Comparison of ENCODE assay signal across 23 mouse cellular contexts in the genomic region with DNA sequence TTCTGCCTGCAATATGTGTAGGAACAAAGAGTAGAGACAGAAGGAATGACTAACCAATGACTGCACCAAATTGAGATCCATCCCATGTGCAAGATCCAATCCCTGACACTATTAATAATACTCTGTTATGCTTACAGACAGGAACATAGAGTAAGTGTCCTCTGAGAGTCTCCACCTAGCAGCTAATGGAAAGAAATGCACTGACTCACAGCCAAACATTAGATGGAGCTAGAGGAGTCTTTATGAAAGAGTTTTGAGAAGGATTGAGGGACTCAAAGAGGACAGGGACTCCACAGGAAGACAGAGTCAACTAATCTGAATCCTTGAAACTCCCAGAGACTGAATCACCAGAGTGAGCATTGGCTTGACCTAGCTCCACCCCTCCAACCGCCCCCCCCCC.
"Had no signal": no experiment of that assay in that cellular context is flagged by ENCODE, and none has a peak within 500 bp of the region (broad histone marks: within the 10 kb centered on the region; RNA-seq: fewer than 3 reads in every experiment).

No protein-coding gene starts in this region.

- H3K9ac ChIP-seq: heart, embryonic 13.5 days; heart, embryonic 15.5 days; hindbrain, embryonic 13.5 days; hindbrain, embryonic 15.5 days; limb, embryonic 13.5 days; limb, embryonic 15.5 days; liver, embryonic 12.5 days had no signal

- H3K4me2 ChIP-seq: heart, embryonic 11.5 days; heart, embryonic 13.5 days; heart, embryonic 15.5 days; hindbrain, embryonic 13.5 days; hindbrain, embryonic 15.5 days; limb, embryonic 13.5 days; limb, embryonic 15.5 days; liver, embryonic 12.5 days had no signal

- H3K4me3 ChIP-seq: heart, adult 2 months; heart, embryonic 13.5 days; heart, embryonic 15.5 days; hindbrain, embryonic 13.5 days; hindbrain, embryonic 15.5 days; limb, embryonic 13.5 days; limb, embryonic 15.5 days; liver, embryonic 12.5 days had no signal

- H3K27ac ChIP-seq: heart, adult 2 months; heart, embryonic 13.5 days; heart, embryonic 15.5 days; hindbrain, embryonic 13.5 days; hindbrain, embryonic 15.5 days; hindbrain, postnatal 0 days; limb, embryonic 13.5 days; limb, embryonic 15.5 days; liver, embryonic 12.5 days had no signal

- H3K4me1 ChIP-seq: heart, embryonic 13.5 days; heart, embryonic 15.5 days; hindbrain, embryonic 13.5 days; hindbrain, embryonic 15.5 days; limb, embryonic 13.5 days; limb, embryonic 15.5 days; liver, embryonic 12.5 days had no signal

- DNase-seq: gastrocnemius, postnatal 14 days; gastrocnemius, postnatal 36 days; heart, adult 11 months; heart, adult 2 months; heart, postnatal 14 days; heart, postnatal 36 days; kidney, adult 11 months; kidney, adult 2 months; kidney, adult 9 months; kidney, postnatal 14 days; kidney, postnatal 36 days; layer of hippocampus, postnatal 36 days; left cerebral cortex, postnatal 4 days had no signal

- H3K9me3 ChIP-seq: heart, embryonic 13.5 days; heart, embryonic 15.5 days; hindbrain, embryonic 13.5 days; hindbrain, embryonic 15.5 days; limb, embryonic 13.5 days; limb, embryonic 15.5 days; liver, embryonic 12.5 days had no signal

- H3K36me3 ChIP-seq: heart, embryonic 13.5 days; heart, embryonic 15.5 days; hindbrain, embryonic 13.5 days; hindbrain, embryonic 15.5 days; limb, embryonic 13.5 days; limb, embryonic 15.5 days; liver, embryonic 12.5 days had no signal

- ATAC-seq: hindbrain, postnatal 0 days; intestine, embryonic 16.5 days; liver, embryonic 12.5 days had no signal

- H3K27me3 ChIP-seq: heart, embryonic 13.5 days; heart, embryonic 15.5 days; hindbrain, embryonic 13.5 days; hindbrain, embryonic 15.5 days; limb, embryonic 13.5 days; limb, embryonic 15.5 days; liver, embryonic 12.5 days had no signal
